Mouse (Mus musculus) stomach, embryonic 16.5 days (tissue): ENCODE results near the gene Aspn. TPM values are rescaled to one million over a fixed set of nuclear protein-coding genes. Genes with fewer than 3 reads are reported as not detected.

Source experiments
- ATAC-seq: fragments of 200-750 bp; cut with Nextera tagmentation; 2 replicates; pipeline ENCODE4 v1.8.0; 2017; ENCODE audit warnings: moderate number of reproducible peaks, moderate TSS enrichment; ENCODE audit not compliant: insufficient read depth, low FRiP score
- H3K27ac ChIP-seq: fragments of 300-500 bp; sonication (generic); 2 replicates; pipeline ENCODE4 v1.5.1; 2014; ENCODE audit warnings: low read length
- H3K27me3 ChIP-seq: fragments of 300-500 bp; sonication (generic); 2 replicates; pipeline ENCODE4 v1.6.1; 2014; ENCODE audit warnings: low read length, control low read depth, mixed read lengths; ENCODE audit not compliant: control insufficient read depth, insufficient read depth
- H3K36me3 ChIP-seq: fragments of 300-500 bp; sonication (generic); 2 replicates; pipeline ENCODE4 v1.6.1; 2014; ENCODE audit warnings: low read length; ENCODE audit not compliant: control insufficient read depth, insufficient read depth
- H3K4me1 ChIP-seq: fragments of 300-500 bp; sonication (generic); 2 replicates; pipeline ENCODE4 v1.6.1; 2014; ENCODE audit warnings: low read length, control low read depth, mixed read lengths; ENCODE audit not compliant: control insufficient read depth, insufficient read depth
- H3K4me2 ChIP-seq: fragments of 300-500 bp; sonication (generic); 2 replicates; pipeline ENCODE4 v1.6.1; 2014; ENCODE audit warnings: low read depth, low read length, mixed read lengths
- H3K4me3 ChIP-seq: fragments of 300-500 bp; sonication (generic); replicated peaks from 2 replicates; pipeline ENCODE4 v1.5.1; 2014; ENCODE audit warnings: mild to moderate bottlenecking, low read length
- H3K9ac ChIP-seq: fragments of 300-500 bp; sonication (generic); 2 replicates; pipeline ENCODE4 v1.6.1; 2014; ENCODE audit warnings: low read length
- H3K9me3 ChIP-seq: fragments of 300-500 bp; sonication (generic); replicated peaks from 2 replicates; pipeline ENCODE4 v1.6.1; 2016; ENCODE audit warnings: low read length, control low read depth; ENCODE audit not compliant: control insufficient read depth
- WGBS: fragments of 180-500 bp; shearing (Covaris S2); extraction: QIAGEN DNeasy Blood & Tissue Kit; methylation state at CpG from one replicate; pipeline ENCODE4 v1.1.7; 2014; 5-methylcytosine and 5-hydroxymethylcytosine counted together
- polyA plus RNA-seq: library from polyadenylated mRNA; unstranded; fragments of >200 nt; fragmentation: Nextera tagmentation; extraction: Ambion mirVana; gene quantifications from 2 replicates; pipeline ENCODE4 v1.2.1, GENCODE M21; 2015

Gene Aspn
- 119 and 131 TPM in 2 replicates for polyA plus RNA-seq

DNA sequence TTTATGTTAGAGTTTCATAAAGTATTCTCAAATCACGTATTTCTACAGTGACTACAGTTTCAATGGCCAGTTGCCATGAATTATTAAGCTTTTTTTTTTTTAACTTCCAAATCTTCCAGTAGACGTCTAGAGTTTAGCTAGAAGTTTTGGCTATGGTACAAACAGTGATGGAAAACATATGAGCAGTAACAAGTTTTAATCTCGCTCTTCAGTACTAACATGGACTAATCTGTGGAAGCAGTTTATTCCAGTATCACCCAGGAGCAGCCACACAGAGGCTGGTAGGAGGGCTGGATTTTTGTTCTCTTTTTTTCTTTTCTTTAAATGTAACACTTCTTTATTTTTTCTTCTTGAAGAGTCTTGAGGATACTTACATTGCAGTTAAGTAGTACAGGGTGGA is at the start of gene Aspn:
Gene Aspn (plus strand): TSS at position 165 of the 400 bp plus-strand sequence.
- peak within 1 kb of the TSS; percentile 25 for H3K4me3 ChIP-seq
- H3K27ac ChIP-seq = peak within 1 kb of the TSS; percentile 72
- no peak within 1 kb of the TSS for H3K9ac ChIP-seq
- no peaks in the 10 kb centered on the region for H3K27me3 ChIP-seq
- H3K36me3 ChIP-seq = no peaks in the 10 kb centered on the region
- H3K4me1 ChIP-seq = peaks cover 5% of the 10 kb centered on the region; the same call in 1 of the 2 replicates
- ATAC-seq = peak; percentile 76; the same call in 1 of the 2 replicates
- 37% methylated on average over 3 of the region's 3 CpGs for WGBS
- no peaks in the 10 kb centered on the region for H3K9me3 ChIP-seq
- peak within 1 kb of the TSS; percentile 35; the same call in 1 of the 2 replicates for H3K4me2 ChIP-seq

- H3K36me3 ChIP-seq = no peaks in the 10 kb centered on the region
- H3K9ac ChIP-seq = no peak within 1 kb of the TSS
- no peak within 1 kb of the TSS for H3K27ac ChIP-seq
- H3K27me3 ChIP-seq = no peaks in the 10 kb centered on the region
- no peaks in the 10 kb centered on the region for H3K4me1 ChIP-seq
- H3K4me2 ChIP-seq = no peak within 1 kb of the TSS; the same call in 1 of the 2 replicates
- H3K9me3 ChIP-seq = no peaks in the 10 kb centered on the region
- H3K4me3 ChIP-seq = no peak within 1 kb of the TSS
- ATAC-seq = no peak
- WGBS = 54% methylated on average over 4 of the region's 4 CpGs
Measured at GRCm38 (mm10) chr13:49504510-49504909, 39.7 kb upstream of the Aspn start, which contains the start of gene Ecm2. TSS of gene Ecm2 (plus strand) at chr13:49504810.

DNA sequence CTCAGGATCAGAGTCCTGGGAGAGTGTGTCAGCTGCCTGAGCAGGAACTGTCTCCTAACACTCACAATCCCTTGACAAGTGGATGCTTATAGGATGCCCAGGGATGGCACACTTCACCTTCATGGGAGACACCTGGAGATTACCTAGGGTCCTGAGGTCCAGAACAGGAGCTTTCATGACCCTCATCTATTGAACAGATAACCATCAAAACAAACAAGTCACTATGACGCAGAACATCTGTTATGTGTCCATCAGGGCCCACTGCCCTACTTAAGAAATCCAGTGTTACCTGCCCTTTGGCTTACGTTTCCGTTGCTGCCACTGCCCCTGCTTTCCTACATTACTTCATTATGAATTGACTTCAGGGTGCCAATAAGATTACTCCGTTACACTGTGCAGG is 38.5 kb upstream of the Aspn start:
- H3K4me1 ChIP-seq = no peaks in the 10 kb centered on the region
- no peak overlapping the region for H3K27ac ChIP-seq
- no peaks in the 10 kb centered on the region for H3K27me3 ChIP-seq
- no peaks in the 10 kb centered on the region for H3K36me3 ChIP-seq
- H3K4me2 ChIP-seq = no peak overlapping the region
- 70% methylated on average over 4 of the region's 4 CpGs for WGBS
- no peak overlapping the region for H3K9ac ChIP-seq
- no peak overlapping the region for H3K4me3 ChIP-seq
- H3K9me3 ChIP-seq = no peaks in the 10 kb centered on the region
- ATAC-seq = no peak

DNA sequence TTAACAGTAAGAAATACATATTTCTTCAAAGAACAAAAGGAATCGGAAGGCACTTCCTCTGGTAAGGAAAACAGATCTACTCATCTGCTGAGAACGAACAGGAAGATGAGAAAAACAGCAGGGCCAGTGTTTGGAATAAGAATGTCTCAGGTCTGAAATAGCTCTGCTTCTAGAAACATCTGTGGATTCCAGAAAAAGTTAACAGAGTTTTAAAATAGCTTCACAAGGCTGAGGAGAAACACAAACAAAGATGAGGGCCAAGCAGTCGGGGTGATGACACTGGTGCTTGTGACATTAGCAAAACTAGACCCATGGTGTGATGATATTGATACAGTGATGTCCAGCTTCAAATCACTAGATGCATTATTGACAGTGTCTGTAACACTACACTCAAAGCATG is 37.1 kb upstream of the Aspn start:
- Histone ChIP-seq H3K27ac (no peak overlapping the region; the same call in 1 of the 2 replicates), H3K36me3 (no peaks in the 10 kb centered on the region), H3K9me3 (no peaks in the 10 kb centered on the region), H3K27me3 (no peaks in the 10 kb centered on the region), H3K4me3 (no peak overlapping the region), H3K4me1 (no peaks in the 10 kb centered on the region), H3K4me2 (no peak overlapping the region), H3K9ac (no peak overlapping the region)
- no peak for ATAC-seq
- 53% methylated on average over 3 of the region's 3 CpGs for WGBS

DNA sequence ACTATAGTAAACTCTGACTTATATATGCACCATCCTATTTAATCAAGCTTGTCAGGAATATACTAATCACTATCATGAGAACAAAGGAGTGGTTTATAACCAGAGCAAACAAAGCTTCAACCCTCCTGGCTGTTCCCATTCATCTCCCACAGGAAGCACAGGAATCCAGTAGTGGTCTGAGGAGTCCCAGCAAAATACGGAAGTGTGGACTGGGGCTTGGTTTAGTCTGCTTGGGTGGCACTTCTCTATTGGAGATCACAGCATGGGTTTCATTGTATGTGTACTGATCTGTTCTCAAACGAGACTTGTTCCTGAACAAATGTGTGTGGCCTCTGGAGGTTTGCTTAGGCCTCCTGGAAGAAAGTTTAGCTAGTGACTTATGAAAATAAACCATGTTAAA is 25.5 kb upstream of the Aspn start:
- Histone ChIP-seq H3K36me3 (no peaks in the 10 kb centered on the region), H3K4me1 (no peaks in the 10 kb centered on the region), H3K9me3 (no peaks in the 10 kb centered on the region), H3K9ac (no peak overlapping the region), H3K4me3 (no peak overlapping the region), H3K4me2 (no peak overlapping the region), H3K27me3 (no peaks in the 10 kb centered on the region), H3K27ac (no peak overlapping the region)
- 31% methylated on average over 2 of the region's 2 CpGs for WGBS
- no peak for ATAC-seq

GRCm38 (mm10) chr13:49526235-49526634 is 18.0 kb upstream of the Aspn start:
- H3K36me3 ChIP-seq = no peaks in the 10 kb centered on the region
- ATAC-seq = no peak
- no peak overlapping the region for H3K27ac ChIP-seq
- H3K4me1 ChIP-seq = no peaks in the 10 kb centered on the region
- H3K27me3 ChIP-seq = no peaks in the 10 kb centered on the region
- H3K9me3 ChIP-seq = no peaks in the 10 kb centered on the region
- no peak overlapping the region for H3K9ac ChIP-seq
- 69% methylated on average over 2 of the region's 2 CpGs for WGBS
- H3K4me2 ChIP-seq = no peak overlapping the region
- H3K4me3 ChIP-seq = no peak overlapping the region

DNA sequence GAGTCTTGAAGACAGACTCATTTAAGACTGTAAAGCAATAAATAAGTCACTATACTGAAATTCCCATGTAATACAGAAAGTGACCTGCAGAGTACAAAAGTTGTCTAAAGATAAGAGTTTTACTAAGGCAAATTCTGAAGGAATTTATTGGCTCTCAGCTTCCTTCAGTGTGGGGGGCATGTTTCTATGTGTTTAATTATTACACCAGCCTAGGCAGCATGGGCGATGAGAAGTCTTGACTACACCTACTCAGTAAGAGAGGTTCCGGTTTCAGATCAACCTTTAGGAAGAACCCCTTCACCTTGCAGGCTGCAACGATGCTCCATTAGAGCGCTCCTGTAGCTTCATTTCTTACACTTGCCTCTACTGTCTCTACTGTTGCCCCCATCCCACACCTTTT is 13.6 kb upstream of the Aspn start:
- Histone ChIP-seq H3K4me1 (no peaks in the 10 kb centered on the region), H3K4me2 (no peak overlapping the region), H3K9ac (no peak overlapping the region; the same call in 1 of the 2 replicates), H3K27me3 (no peaks in the 10 kb centered on the region), H3K9me3 (no peaks in the 10 kb centered on the region), H3K4me3 (no peak overlapping the region), H3K27ac (no peak overlapping the region), H3K36me3 (no peaks in the 10 kb centered on the region)
- WGBS = 90% methylated on average over 4 of the region's 4 CpGs
- ATAC-seq = no peak

GRCm38 (mm10) chr13:49536946-49537345 is 7.3 kb upstream of the Aspn start:
- H3K4me3 ChIP-seq = no peak overlapping the region
- no peaks in the 10 kb centered on the region for H3K4me1 ChIP-seq
- no peaks in the 10 kb centered on the region for H3K9me3 ChIP-seq
- no peak overlapping the region for H3K4me2 ChIP-seq
- H3K27me3 ChIP-seq = no peaks in the 10 kb centered on the region
- no peak overlapping the region for H3K27ac ChIP-seq
- H3K9ac ChIP-seq = no peak overlapping the region
- no peaks in the 10 kb centered on the region for H3K36me3 ChIP-seq
- no peak for ATAC-seq
- 90% methylated on average over 1 of the region's 1 CpGs for WGBS

DNA sequence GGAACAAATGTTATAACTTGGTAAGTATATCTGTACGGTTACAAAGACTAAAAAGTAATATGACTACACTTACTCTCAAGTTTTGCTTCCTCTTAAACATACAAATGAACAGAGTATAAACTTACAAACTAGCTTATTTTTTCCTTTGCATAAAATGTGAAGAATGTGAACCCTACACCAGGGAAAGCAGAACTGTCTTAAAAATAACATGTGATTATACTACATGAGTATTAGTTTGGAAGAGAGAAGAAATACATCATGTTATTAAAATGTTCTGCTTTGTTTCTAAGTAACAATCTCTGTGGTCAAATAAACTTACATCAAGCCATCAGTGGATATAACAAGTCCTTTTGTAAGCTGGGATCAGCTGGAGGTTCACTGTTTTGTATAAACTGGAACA is 5.5 kb upstream of the Aspn start:
- WGBS = 59% methylated on average over 1 of the region's 1 CpGs
- no peak overlapping the region for H3K4me2 ChIP-seq
- no peak overlapping the region for H3K4me3 ChIP-seq
- no peaks in the 10 kb centered on the region for H3K36me3 ChIP-seq
- H3K9ac ChIP-seq = no peak overlapping the region
- H3K4me1 ChIP-seq = peaks cover 2% of the 10 kb centered on the region; the same call in 1 of the 2 replicates
- H3K9me3 ChIP-seq = no peaks in the 10 kb centered on the region
- no peaks in the 10 kb centered on the region for H3K27me3 ChIP-seq
- no peak for ATAC-seq
- H3K27ac ChIP-seq = peak overlapping the region; percentile 57
